22 mouse cellular contexts compared by ENCODE assay signal in the genomic region with DNA sequence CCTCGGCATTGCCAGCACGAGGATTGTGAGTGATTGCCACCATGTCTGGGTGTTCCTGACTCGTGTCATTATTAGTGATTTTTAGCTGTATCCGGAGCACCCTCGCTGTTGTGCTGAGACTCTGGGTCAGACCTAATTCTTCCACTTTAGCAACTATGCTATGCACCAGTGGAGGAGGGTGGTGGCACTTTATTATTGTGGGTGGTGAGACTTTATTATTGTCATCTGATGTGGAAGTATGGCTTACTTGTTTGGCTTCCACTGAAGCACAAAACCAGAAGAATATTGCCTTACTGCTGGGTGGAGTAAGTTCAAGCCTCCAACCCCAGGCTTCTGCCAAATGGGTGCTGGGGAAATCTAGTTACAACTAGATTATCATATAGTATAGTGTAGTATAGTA.
"Had no signal": no experiment of that assay in that cellular context is flagged by ENCODE, and none has a peak within 500 bp of the region (broad histone marks: within the 10 kb centered on the region; RNA-seq: fewer than 3 reads in every experiment).

No protein-coding gene starts in this region.

- H3K27me3 ChIP-seq: heart, embryonic 13.5 days; heart, embryonic 15.5 days; hindbrain, embryonic 13.5 days; hindbrain, embryonic 15.5 days; limb, embryonic 12.5 days had no signal

- H3K36me3 ChIP-seq: heart, embryonic 13.5 days; heart, embryonic 15.5 days; hindbrain, embryonic 13.5 days; hindbrain, embryonic 15.5 days; limb, embryonic 12.5 days had no signal

- H3K4me1 ChIP-seq: heart, embryonic 13.5 days; heart, embryonic 15.5 days; hindbrain, embryonic 15.5 days; limb, embryonic 12.5 days had no signal

- H3K4me3 ChIP-seq: gastrocnemius, adult 2 months; heart, embryonic 13.5 days; heart, embryonic 15.5 days; hindbrain, embryonic 13.5 days; hindbrain, embryonic 15.5 days; limb, embryonic 12.5 days had no signal

- H3K27ac ChIP-seq: gastrocnemius, adult 2 months; heart, embryonic 13.5 days; heart, embryonic 15.5 days; hindbrain, embryonic 13.5 days; hindbrain, embryonic 15.5 days; hindbrain, postnatal 0 days; limb, embryonic 12.5 days had no signal

- DNase-seq: forebrain, postnatal 0 days; gastrocnemius, adult 2 months; gastrocnemius, postnatal 10 days; gastrocnemius, postnatal 25 days; heart, adult 18-20 months; heart, postnatal 14 days; heart, postnatal 36 days; kidney, adult 11 months; kidney, adult 8-10 months; kidney, postnatal 10 days; kidney, postnatal 25 days; kidney, postnatal 4 days; layer of hippocampus, adult 9-11 months; layer of hippocampus, postnatal 36 days; left cerebral cortex, postnatal 4 days; liver had no signal

- H3K9me3 ChIP-seq: heart, embryonic 13.5 days; heart, embryonic 15.5 days; hindbrain, embryonic 13.5 days; hindbrain, embryonic 15.5 days; limb, embryonic 12.5 days had no signal
